Mouse (Mus musculus) retina, postnatal 7 days (tissue): ENCODE measurements around the gene Rccd1.
A peak's percentile ranks its signal among the peaks of the same experiment; 100 is the strongest.

ENCODE experiments used
- DNase-seq: peaks from one replicate; pipeline ENCODE4 v3.0.0-alpha.2; 2012; ENCODE audit warnings: low read depth, low spot score

Rccd1 gene

DNA sequence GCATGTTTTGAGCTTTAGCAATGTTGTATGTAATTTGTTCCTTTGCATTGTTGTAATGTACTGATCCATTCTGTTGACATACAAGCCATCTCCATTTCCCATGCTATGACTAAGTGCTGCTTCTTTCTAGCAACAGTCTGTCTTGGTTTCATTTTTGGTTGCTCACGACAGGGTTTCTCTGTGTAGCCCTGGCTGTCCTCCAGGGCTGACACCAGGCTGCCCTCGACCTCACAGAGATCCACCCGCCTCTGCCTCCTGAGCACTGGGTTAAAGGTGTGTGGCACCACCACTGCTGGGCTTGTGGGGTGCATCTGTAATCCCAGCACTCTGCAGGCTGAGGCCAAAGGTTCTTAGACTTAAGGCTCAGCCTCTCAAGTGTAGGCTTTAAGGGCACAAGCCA, 24.7 kb downstream of the Rccd1 start:
- no peak for DNase-seq

DNA sequence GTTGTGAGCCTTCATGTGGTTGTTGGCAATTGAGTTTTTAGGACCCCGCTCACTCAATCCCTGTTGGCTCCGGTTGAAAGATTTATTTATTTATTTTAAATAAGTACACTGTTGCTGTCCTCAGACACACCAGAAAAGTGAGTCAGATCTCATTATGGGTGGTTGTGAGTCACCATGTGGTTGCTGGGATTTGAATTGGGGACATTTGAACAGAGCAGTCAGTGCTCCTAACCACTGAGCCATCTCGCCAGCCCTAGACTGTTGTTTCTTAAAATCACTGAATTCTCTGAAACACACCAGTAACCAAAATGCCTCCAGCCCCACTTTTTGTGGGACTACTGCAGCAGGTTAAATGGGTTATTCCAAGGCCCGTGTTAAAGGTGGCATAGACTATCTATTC, 25.5 kb downstream of the Rccd1 start:
- DNase-seq: no peak

DNA sequence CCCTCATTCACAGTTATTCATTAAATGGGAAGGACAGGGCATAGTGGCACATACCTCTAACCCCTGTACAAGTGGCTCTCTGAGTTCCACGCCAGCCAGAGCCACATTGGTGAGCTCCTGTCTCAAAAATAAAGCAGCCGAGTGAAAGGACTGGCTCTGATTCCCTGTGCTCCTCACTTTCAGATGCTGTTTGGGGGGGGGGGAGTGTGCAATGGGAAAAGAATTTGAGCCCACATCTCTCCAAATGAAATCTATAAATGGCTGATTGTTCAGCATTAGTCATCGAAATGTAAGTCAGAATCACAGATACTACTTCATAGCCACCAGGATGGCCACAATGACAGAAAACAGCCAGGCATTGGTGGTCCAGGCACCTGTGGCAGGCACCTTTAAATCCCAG, 27.2 kb downstream of the Rccd1 start:
- DNase-seq: no peak

DNA sequence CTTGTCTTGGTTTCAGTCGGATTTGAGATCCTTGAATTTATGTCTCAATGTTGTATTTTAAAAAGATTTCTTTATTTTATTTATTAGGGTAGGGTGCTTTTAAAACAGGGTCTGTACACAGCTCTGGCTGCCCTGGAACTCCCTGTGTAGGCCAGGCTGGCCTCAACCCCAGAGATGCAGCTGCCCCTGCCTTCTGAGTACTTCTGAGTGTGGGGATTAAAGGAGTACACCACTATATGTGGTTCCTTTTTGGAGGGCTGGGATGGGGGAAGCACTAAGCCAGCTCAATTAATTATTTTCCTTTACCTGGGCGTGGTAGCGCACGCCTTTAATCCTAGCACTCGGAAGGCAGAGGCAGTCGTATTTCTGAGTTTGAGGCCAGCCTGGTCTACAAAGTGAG, 27.8 kb downstream of the Rccd1 start:
- DNase-seq: no peak

DNA sequence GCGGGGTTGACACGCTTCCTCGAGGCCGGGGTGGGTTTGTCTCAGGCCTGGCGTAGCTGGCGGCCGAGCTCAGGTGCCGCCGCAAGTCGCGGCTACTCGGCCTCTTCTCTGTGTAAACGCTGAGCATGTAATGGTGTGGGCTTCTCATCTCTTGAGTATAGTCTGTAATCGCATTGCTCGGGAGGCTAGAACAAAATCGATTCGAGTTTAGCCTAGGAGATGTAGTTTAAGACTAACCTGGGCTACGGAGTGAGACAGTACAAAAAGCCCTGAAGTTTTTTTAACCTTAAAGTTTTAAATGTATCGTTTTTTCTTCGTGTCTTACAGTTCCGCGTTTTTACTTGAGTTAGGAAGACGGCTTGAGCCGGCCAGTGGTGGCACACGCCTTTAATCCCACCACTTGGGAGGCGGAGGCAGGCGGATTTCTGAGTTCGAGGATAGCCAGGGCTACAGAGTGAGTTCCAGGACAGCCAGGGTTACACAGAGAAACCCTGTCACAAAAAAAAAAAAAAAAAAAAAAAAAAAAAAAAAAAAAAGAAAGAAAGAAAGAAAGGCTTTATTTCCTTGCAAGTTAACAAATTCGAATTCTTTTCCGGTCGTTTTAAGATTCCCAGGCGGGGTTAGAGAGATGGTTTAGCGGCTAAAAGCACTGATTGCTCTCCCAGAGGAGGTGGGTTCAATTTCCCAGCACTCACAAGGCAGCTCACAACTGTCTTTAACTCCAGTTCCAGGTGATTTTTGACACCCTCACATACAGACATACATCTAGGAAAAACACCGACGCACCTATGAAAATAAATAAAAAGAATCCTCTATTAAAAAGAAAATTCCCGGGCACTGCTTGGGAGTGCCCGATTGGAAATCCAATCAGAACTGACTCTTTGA, 29.2 kb downstream of the Rccd1 start:
- no peak for DNase-seq

DNA sequence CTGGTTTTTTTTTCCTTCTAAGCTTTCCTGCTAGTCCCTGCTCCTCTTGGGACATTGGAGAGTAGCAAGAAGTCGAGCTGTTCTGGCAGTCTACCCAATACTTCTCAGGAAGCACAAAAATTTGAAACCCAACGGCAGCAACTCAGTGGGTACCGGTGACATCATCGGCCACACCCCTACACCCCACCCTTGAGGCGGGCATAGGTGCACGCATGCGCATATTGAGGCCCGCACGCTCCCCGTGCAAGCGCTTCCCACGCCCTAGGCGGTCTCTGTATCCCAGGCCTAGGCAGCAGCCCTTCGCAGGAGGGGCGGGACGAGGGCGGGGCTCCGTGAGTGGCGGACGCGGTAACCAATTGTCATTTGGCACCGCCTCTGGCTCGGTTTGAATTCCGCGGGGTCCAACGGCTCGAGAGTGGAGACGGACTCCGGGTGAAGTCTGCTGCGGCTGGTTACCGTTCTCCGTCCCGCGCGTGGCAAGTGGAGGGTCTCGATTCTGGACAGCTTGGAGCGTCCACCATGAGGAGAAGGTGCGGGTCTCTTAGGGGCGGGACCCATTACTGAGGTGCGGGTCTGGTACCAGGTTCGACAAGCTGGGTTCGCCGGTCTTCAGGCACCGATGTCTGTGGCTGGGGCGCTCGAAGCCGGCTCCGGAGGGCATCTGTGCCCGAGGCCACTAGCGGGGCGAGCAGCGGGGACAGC, 30.0 kb downstream of the Rccd1 start, which contains the start of gene Prc1:
Gene Prc1, plus strand, starts transcription at position 389 of the 702 bp plus-strand sequence.
- peak; percentile 94 for DNase-seq

DNA sequence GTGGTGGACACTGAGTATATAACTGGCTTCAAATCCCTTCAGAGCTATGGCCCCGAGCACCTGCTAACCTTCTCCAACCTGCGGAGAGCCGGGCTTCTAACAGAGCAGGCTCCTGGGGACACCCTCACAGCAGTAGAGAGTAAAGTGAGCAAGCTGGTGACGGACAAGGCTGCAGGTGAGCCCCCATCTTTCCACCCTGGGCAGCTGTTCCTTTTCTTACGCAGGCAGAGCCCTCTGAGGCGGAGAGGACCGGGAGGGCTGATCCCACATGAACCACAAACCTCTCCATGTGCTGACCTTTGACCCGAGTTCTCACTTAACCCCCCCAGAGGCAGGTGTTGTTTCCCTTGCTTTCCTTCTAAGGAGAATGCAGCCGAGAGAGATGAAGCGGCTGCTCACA, 36.5 kb downstream of the Rccd1 start:
- no peak for DNase-seq

DNA sequence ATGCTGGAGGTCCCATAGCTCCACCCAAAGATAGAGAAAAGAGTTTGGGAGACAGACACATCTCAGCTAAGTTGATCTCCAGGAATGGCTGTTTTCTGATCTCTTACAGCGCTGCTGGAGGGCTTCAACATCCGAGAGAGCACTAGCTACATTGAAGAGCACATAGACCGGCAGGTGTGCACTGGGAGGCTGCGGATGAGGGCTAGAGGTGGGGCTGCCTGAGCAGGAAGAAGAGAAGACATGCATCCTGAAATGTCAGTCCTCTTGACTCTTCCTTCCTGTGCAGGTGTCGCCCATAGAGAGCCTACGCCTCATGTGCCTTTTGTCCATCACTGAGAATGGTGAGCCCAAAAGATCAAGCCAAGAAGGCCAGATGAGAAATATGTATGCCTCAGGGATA, 38.5 kb downstream of the Rccd1 start:
- DNase-seq: no peak

DNA sequence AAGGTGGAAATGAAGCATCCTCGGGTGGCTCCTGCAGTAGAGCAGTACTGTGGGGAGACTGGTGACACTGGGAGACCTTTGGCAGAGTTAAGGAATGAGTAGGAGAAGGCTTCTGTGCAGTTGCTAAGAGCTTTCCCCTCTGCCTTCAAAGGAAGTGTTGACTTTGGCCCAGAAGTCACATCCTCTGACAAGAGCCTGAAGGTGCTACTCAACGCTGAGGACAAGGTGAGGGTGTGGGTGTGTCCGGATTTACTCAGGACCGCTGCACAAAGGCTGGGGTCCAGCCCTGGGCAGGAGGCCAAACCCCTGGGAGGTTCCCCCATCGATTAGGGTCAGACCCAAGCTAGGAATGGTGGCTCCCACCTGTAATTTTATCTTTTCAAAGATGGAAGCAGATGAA, 39.9 kb downstream of the Rccd1 start:
- no peak for DNase-seq

DNA sequence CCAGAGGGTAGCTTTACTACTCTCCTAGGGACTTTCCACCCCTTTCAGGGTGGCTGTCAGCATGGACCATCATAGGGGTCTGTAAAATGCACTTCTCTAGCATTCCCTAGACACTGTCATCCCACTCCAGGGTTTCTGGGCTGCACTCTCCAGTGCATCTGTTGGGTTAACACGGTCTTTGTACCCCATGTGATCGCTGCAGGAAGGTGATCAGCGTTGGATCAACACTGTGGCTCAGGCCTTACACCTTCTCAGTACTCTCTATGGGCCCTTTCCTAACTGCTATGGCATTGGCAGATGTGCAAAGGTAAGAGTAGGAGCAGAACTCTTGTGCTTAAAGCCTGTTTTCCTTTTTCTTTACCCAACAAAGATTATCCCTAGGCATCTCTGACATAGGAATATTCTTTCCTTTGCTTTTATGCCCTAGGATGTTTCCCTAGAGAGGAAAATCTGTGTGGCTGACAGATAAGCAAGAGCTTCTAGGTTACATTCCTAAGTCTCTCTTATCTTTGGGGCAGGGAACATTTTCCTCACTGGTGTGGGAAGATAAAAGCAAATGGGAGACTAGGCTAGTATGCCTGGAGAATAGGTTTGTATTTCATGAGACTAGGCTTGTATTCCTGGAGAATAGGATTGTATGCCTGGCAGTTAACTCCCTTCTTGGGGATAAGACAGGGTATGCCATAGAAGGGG, 40.9 kb downstream of the Rccd1 start:
- DNase-seq: no peak

DNA sequence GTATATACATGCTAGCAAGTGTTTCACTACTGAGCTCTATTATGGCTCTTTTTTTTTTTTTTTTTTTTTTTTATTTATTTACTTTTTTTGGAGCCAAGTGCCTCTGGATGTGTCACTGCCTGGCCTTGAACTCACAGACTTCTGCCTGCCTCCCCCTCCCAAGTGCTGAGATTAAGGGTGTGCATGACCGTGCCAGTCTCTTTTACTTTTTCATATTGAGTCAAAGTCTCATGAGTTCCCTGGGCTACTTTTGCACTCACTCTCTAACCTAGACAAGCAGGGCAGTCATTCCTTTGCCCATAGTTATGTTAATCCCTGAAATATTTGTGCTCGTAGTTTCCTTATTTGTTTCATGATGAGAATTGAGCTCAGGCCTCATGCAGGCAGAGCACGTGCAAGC, 42.6 kb downstream of the Rccd1 start:
- DNase-seq: no peak

DNA sequence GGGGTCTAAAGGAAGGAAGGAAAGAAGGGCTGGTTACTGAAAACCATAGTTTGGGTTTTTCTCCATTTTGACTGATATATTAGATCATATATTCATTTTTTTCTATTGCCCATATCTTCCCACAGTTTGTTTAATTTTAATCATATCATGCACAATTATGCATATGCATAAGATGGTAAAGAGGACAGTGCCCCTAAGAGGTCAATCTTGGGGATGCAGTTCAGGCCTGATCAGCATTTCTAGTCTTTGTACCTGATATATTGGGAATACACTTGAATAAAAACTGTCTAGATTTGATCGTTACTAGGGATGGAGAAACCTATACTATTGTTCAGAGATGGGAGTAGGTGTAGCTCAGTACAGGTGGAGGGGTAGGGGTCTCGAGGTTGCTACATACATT, 43.3 kb downstream of the Rccd1 start:
- DNase-seq: no peak

DNA sequence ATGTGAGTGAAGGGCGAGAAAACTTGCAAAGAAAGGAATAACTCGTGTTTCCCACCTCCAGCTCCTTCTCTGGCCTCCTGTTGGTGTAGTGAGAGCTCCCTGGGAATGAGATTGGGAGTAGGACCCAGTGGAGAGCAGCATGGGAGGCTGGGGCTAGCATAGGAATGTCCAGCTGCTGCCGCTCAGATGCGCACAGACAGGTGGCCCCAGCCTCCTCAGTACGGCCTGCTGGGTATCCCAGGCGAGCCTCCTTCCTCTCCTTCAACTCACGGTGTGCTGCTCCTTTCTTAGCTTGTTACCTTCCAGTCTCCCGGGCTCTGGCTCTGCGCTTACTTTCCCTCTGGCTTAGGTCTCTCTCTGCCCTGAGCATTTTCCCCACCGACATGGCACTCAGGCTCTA, 44.2 kb downstream of the Rccd1 start:
- no peak for DNase-seq

DNA sequence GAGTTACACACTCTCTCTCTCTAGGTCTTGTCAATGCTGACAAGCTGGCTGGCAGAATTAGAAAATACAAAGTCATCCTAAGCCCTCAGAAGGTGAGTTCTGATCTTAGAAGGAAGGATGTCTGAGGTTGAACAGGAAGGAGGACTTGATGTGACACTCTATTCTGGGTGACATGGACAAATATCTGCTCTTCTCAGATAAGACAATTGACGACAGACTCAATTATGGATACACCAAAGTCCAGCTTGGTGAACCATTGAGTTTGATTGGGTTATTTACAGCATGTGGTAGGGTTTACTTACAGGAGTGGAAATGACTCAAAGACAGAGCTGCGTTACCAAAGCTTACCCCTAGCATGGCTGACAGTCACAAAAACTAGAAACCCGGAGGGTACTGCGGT, 47.9 kb downstream of the Rccd1 start:
- no peak for DNase-seq

DNA sequence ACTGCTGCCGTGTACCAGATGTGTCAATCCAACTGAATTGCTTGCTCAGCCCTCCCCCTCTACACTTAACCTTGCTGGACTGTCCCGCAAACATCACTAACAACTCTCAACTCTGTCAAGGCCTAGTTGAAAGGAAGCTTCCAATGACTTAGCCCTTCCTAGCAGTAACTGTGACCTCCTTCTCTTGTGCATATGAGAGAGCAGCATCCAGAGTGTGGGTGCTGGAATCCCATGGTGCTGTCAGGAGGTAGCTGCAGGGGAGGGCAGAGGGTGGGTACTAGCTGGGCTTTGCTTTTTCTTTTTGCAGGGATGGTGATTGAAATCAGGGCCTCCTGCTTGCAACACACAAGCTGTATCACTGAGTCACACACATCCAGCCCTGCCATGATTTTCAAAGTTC, 50.8 kb downstream of the Rccd1 start:
- no peak for DNase-seq

DNA sequence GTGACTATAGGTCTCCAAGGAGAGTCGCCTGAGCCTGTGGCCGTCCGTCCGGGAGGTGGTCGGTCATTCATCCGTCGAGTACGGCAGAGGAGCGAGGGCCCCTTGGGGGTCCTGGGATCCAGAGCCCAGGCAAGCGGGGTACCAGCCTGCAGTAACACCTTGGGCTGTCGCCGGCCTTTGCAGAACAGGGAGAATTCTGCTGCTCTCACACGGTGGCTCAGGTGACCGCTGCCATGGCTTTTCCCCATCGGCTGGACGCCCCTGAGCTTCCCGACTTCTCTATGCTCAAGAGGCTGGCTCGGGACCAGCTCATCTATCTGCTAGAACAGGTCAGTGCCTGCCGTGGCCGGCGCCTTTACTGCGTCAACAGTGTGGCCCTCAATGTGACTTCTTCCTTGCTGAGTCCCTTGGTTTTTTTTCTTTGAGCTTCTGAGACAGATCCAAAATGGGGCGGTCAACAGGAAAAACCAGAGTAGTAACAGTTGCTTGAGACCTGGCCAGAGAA, 54.5 kb downstream of the Rccd1 start:
- DNase-seq: no peak

DNA sequence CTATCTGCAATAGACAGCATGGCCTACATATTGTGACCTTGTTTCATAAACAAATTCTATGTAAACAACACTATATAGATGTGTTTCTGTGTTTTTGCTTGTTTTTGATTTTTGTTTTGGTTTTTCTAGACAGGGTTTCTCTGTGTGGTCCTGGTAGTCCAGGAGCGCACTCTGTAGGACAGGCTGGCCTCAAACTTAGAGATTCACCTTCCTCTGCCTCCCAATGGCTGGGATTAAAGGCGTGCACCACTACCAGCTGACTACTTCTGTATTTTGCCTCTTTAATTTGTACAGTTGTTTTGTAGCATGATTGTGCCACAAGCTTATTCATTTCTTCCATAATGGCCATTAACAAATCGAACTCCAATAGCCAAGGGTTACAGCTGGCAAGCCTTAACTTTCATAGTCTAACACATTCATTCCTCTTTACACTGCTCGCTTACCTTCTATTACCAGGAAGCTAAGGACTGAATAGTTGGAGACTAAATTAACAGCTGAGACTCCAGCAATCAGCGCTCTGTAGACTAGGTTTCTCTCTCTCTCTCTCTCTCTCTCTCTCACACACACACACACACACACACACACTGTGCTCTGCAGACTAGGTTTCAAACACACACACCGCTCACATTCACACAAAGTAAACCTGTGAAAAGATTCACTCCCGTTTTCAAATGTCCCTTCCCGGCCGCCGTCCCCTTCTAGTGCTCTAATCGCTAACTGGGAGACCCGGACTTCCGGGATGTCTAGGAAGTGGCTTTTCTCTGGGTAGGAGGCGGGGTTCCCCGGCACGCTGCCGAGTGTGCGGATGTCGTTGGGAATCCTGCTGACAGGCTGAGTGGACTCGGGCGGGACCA, 55.1 kb downstream of the Rccd1 start, which contains the start of gene Vps33b:
Gene Vps33b, plus strand, starts transcription at position 753 of the 854 bp plus-strand sequence.
- peak; percentile 95 for DNase-seq

DNA sequence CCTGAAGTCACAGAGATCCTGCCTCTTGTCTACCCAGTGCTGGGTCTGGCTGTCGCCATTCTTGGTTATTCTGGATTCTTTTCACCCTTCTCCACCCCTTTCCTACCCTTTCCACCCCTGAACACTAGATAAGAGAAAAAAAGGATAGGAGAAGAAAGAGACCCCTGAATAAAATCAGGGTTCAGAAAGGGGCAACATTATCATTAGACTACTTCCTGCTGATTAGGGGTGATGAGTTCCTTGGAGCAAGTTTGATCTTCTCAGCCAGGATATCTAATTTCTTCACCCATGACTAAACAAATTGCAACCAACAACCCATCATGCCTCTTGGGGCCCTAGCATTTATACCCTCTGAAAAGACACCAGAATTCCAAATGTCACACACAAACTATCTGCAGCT, 56.5 kb downstream of the Rccd1 start:
- no peak for DNase-seq

DNA sequence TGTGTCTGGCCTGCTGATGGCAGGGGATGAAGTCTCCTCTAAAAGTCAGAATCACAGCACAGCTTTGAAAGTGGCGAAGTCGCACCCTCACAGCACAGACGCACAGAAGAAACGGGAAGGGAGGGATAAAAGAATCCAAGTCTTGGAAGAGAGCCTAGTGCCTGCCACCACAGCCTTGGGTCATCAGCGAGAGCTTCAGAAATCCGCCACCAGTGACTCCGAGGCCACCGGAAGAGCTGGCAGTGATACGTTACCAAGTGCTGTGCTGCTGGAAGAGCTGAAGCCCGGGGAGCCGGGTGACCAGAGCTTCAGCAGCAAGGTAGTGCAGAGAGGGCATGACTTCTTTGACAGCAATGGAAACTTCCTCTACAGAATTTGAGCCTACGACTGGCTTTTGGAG, 59.6 kb downstream of the Rccd1 start:
- DNase-seq: no peak

DNA sequence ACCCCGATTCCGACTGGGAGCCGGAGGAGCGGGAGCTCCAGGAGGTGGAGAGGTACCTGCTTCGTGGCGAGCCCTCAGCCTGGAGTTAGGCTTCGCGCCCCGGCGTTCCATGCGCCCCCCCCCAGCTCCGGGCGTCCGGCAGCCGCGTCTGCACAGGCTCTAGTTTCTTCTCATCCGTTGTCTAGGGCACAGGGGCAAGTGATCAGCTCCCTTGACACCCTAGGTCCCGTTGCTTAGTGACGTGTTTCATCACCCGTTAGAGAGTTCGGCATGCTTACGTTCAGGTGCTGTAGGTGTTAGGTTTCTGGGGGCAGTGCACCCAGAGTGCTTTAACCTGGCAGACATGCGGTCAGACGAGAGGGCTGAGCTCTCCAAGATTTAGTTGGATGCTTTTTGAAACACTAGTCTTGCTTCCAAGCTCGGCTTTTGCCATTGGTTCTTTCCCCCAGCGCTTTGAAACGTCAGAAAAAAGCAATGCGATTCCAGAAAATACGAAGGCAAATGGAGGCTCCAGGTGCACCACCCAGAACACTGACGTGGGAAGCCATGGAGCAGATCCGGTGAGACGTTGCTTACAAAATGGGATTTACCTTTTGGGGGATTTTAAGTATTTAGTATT, 62.8 kb downstream of the Rccd1 start:
- DNase-seq: no peak
